Mouse (Mus musculus): Measurements from ENCODE around the gene Spi1. TPM values are rescaled to one million over a fixed set of nuclear protein-coding genes. Genes with fewer than 3 reads are reported as not detected.

The Spi1 gene
- polyA plus RNA-seq, 1 experiment from 2014 or later, result 3.1 TPM

DNA sequence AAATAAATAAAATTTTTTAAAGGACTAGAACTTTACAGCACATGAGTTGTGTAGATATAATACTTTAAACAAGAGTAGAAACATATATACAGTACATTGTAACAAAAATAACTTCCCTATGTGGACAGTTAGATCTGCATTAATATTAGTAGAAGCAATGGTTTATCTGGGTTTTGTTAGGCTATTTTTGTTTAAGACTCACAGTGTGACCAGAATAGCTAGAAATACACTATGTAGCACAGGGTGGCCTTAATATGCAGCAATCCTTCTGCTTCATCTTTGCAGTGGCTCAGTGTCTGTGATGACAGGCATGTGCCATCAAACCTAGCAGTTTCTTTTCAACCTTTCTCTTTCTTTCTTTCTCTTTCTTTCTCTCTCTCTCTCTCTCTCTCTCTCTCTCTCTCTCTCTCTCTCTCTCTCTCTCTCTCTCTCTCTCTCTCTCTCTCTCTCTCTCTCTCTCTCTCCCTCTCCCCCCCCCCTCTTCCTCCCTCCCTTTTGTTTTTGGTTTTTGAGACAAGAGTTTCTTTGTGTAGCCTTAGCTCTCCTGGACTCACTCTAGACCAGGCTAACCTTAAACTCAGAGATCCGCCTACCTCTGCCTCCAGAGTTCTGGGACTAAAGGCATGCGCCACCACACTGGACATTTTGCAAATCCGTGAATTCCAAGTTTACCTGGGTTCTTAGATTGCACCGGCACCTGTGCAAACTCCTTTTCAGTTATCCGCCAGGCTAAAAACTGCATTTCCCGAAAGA, 28.8 kb upstream of the Spi1 start:
- H3K9me3 ChIP-seq (replicated peaks), result no peaks in the 10 kb centered on the region
- peak overlapping the region; percentile 81 for H3K4me3 ChIP-seq
- no peaks in the 10 kb centered on the region for H3K27me3 ChIP-seq (replicated peaks)
- WGBS, result 0% methylated on average over 6 of the region's 6 CpGs
- H3K36me3 ChIP-seq, result peaks cover 43% of the 10 kb centered on the region
- no peak overlapping the region for H3K27ac ChIP-seq (ENCODE audit: poor library complexity, severe bottlenecking)
- H3K9ac ChIP-seq, result peak overlapping the region; percentile 68
- peaks cover 14% of the 10 kb centered on the region for H3K4me1 ChIP-seq (replicated peaks)
- ATAC-seq (ENCODE audit: insufficient number of reproducible peaks, low FRiP score), result peak; percentile 42; the same call in 1 of the 2 replicates
- H3K4me2 ChIP-seq, result peak overlapping the region; percentile 93

DNA sequence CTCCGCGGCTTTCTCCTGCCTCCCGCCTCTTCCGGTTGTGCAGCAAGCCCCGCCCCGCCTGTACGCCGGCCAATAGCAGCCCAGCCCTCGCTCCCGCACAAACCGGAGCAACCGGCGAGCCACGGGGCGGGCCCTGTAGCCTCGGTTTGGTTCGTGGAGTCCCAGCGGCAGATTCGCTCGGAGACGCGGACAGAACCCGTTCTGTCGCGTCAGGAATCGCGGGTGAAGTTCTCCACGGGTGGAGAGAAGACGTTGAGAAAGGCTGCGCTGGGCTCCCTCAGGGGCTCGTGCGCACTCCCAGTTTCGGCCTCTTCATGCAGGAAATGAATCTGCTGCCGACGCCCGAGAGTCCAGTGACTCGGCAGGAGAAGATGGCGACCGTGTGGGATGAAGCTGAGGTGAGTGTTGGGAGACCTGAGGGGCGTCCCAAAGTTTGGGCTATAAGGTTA, 28.2 kb upstream of the Spi1 start, which contains the start of gene Psmc3:
Psmc3 (plus strand) TSS at position 76 of the 449 bp plus-strand sequence.
- Histone ChIP-seq H3K27me3 (replicated peaks) (no peaks in the 10 kb centered on the region), H3K9me3 (replicated peaks) (no peaks in the 10 kb centered on the region), H3K4me3 (peak within 1 kb of the TSS; percentile 81), H3K36me3 (peaks cover 49% of the 10 kb centered on the region), H3K27ac (ENCODE audit: poor library complexity, severe bottlenecking) (peak within 1 kb of the TSS; percentile 70), H3K9ac (peak within 1 kb of the TSS; percentile 86), H3K4me1 (replicated peaks) (peaks cover 14% of the 10 kb centered on the region), H3K4me2 (peak within 1 kb of the TSS; percentile 93)
- under 1% methylated on average over 40 of the region's 40 CpGs for WGBS
- peak; percentile 98 for ATAC-seq (ENCODE audit: insufficient number of reproducible peaks, low FRiP score)

DNA sequence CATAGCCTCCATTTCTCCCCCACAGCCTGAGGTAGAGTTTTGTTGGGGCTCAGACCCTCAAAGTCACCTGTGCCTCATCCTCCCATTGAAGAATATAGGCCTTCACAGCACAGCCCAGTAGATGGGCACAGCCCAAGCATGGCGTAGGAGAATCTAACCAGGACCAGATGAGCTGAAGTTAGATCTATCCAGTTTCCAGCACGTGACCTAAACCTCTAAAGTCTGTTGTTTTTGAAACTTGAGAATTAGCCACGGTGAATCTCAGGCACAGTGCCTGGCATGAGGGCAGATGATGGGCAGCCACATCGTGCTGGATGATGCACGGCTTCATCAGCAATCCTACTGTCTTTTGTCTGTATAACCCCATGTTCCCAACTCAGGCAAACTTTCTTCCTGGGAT, 23.8 kb upstream of the Spi1 start:
- peaks cover 76% of the 10 kb centered on the region for H3K36me3 ChIP-seq

GRCm38 (mm10) chr2:91059376-91059775, 22.8 kb upstream of the Spi1 start:
- Histone ChIP-seq H3K4me3 (no peak overlapping the region), H3K27ac (ENCODE audit: poor library complexity, severe bottlenecking) (no peak overlapping the region), H3K9me3 (replicated peaks) (no peaks in the 10 kb centered on the region), H3K4me2 (no peak overlapping the region), H3K4me1 (replicated peaks) (peaks cover 38% of the 10 kb centered on the region), H3K27me3 (replicated peaks) (no peaks in the 10 kb centered on the region), H3K9ac (no peak overlapping the region), H3K36me3 (peaks cover 85% of the 10 kb centered on the region)
- 96% methylated on average over 2 of the region's 2 CpGs for WGBS
- no peak for ATAC-seq (ENCODE audit: insufficient number of reproducible peaks, low FRiP score)

More for the DNA sequence above, 23.8 kb upstream of the Spi1 start:
- H3K4me3 ChIP-seq, result no peak overlapping the region
- H3K4me1 ChIP-seq (replicated peaks), result peaks cover 38% of the 10 kb centered on the region
- no peak for ATAC-seq (ENCODE audit: insufficient number of reproducible peaks, low FRiP score)
- 93% methylated on average over 5 of the region's 5 CpGs for WGBS
- no peak overlapping the region for H3K9ac ChIP-seq
- no peak overlapping the region for H3K4me2 ChIP-seq
- H3K27me3 ChIP-seq (replicated peaks), result no peaks in the 10 kb centered on the region
- no peak overlapping the region for H3K27ac ChIP-seq (ENCODE audit: poor library complexity, severe bottlenecking)
- H3K9me3 ChIP-seq (replicated peaks), result no peaks in the 10 kb centered on the region

DNA sequence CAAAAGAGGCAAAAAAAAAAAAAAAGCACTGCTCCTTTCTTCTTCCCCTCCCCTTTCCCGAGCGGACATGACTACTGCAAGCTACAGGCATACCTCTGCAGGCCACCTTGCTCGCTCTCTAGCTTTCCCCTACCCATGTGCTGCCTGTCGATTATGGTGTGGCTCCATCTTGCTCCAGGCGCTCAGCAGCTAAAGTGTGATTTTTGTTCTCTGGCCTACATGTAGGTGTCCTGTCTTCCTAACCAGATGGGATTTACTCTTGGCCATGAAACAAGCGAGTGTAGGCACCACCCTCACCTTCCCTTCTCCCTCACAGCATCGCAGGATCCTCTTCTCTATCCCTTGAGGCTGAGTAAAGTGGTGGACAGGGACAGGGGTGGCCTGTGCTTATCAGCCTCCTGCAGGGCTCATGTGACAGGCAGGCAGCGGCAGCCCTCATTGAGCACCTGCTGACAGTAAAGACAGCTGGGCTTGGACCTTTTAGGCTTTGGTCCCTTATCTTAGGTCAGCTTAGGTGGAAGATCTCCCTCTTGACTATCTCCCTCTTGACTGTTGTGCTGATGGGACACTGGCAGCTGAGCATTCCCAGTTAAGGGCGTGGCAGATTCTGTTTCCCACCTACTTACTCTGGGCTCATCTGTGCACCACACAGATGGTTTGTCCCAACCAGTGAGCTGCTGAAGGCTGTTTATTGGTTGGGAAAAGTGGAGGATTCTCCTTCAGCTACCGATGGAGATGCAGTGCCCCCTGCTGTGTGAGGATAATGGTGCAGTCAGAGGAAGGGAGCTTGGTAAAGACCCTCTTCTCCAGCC, 21.4 kb upstream of the Spi1 start:
- Histone ChIP-seq H3K27me3 (replicated peaks) (no peaks in the 10 kb centered on the region), H3K36me3 (peaks cover 91% of the 10 kb centered on the region), H3K9ac (no peak overlapping the region)

GRCm38 (mm10) chr2:91061849-91062481, 20.2 kb upstream of the Spi1 start:
- Histone ChIP-seq H3K4me1 (replicated peaks) (peaks cover 30% of the 10 kb centered on the region), H3K9me3 (replicated peaks) (no peaks in the 10 kb centered on the region), H3K4me2 (0 out of 2 replicates have a peak overlapping the region, but pooled peaks have one; percentile 14), H3K36me3 (peaks cover 85% of the 10 kb centered on the region), H3K27ac (ENCODE audit: poor library complexity, severe bottlenecking) (peak overlapping the region; percentile 81), H3K9ac (0 out of 2 replicates have a peak overlapping the region, but pooled peaks have one; percentile 29), H3K4me3 (no peak overlapping the region), H3K27me3 (replicated peaks) (no peaks in the 10 kb centered on the region)
- no peak for ATAC-seq (ENCODE audit: insufficient number of reproducible peaks, low FRiP score)
- WGBS, result 62% methylated on average over 6 of the region's 6 CpGs

More for the DNA sequence above, 21.4 kb upstream of the Spi1 start:
- 47% methylated on average over 10 of the region's 10 CpGs for WGBS
- ATAC-seq (ENCODE audit: insufficient number of reproducible peaks, low FRiP score), result peak; percentile 67
- no peak overlapping the region for H3K4me2 ChIP-seq
- H3K4me1 ChIP-seq (replicated peaks), result peaks cover 29% of the 10 kb centered on the region
- no peaks in the 10 kb centered on the region for H3K9me3 ChIP-seq (replicated peaks)
- no peak overlapping the region for H3K4me3 ChIP-seq
- peak overlapping the region; percentile 81 for H3K27ac ChIP-seq (ENCODE audit: poor library complexity, severe bottlenecking)

GRCm38 (mm10) chr2:91062779-91063606, 19.2 kb upstream of the Spi1 start:
- ATAC-seq (ENCODE audit: insufficient number of reproducible peaks, low FRiP score), result no peak
- Histone ChIP-seq H3K4me2 (no peak overlapping the region), H3K4me1 (replicated peaks) (peaks cover 30% of the 10 kb centered on the region), H3K4me3 (no peak overlapping the region), H3K9ac (peak overlapping the region; percentile 38; the same call in 1 of the 2 replicates), H3K27ac (ENCODE audit: poor library complexity, severe bottlenecking) (peak overlapping the region; percentile 81; the same call in 1 of the 2 replicates), H3K27me3 (replicated peaks) (no peaks in the 10 kb centered on the region), H3K9me3 (replicated peaks) (no peaks in the 10 kb centered on the region), H3K36me3 (peaks cover 80% of the 10 kb centered on the region)
- WGBS, result 90% methylated on average over 16 of the region's 16 CpGs

DNA sequence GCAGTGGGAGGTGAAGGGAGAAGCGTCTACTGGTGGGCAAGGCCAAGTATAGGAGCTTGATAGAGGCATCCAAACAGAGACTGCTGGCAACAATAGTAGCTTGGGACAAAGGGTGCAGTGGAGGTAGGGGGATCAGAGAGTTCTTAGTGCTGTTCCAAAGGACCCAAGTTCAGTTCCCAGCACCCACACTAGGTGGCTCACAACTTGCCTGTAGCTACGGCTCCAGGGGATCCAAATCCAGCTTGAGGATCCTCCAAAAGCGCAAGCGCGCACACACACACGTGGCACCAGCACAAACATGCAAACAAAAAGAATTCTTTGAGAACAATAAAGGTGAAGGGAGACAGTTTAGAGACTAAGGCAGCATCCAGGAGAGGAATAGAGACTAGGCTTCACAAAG, 18.0 kb upstream of the Spi1 start:
- ATAC-seq (ENCODE audit: insufficient number of reproducible peaks, low FRiP score), result no peak
- Histone ChIP-seq H3K27ac (ENCODE audit: poor library complexity, severe bottlenecking) (no peak overlapping the region), H3K4me3 (no peak overlapping the region), H3K9ac (no peak overlapping the region), H3K9me3 (replicated peaks) (no peaks in the 10 kb centered on the region), H3K36me3 (peaks cover 69% of the 10 kb centered on the region), H3K27me3 (replicated peaks) (no peaks in the 10 kb centered on the region), H3K4me2 (no peak overlapping the region), H3K4me1 (replicated peaks) (peaks cover 42% of the 10 kb centered on the region)
- WGBS, result 92% methylated on average over 6 of the region's 6 CpGs

- no peak overlapping the region for H3K27ac ChIP-seq (ENCODE audit: poor library complexity, severe bottlenecking)
- H3K27me3 ChIP-seq (replicated peaks), result no peaks in the 10 kb centered on the region
- no peak for ATAC-seq (ENCODE audit: insufficient number of reproducible peaks, low FRiP score)
- H3K4me1 ChIP-seq (replicated peaks), result peaks cover 43% of the 10 kb centered on the region
- H3K4me2 ChIP-seq, result no peak overlapping the region
- H3K4me3 ChIP-seq, result no peak overlapping the region
- peaks cover 60% of the 10 kb centered on the region for H3K36me3 ChIP-seq
- no peaks in the 10 kb centered on the region for H3K9me3 ChIP-seq (replicated peaks)
- WGBS, result 48% methylated on average over 3 of the region's 3 CpGs
- H3K9ac ChIP-seq, result no peak overlapping the region
Measured at GRCm38 (mm10) chr2:91065544-91065943, 16.6 kb upstream of the Spi1 start.

GRCm38 (mm10) chr2:91066455-91066854, 15.7 kb upstream of the Spi1 start:
- ATAC-seq (ENCODE audit: insufficient number of reproducible peaks, low FRiP score), result no peak
- peaks cover 53% of the 10 kb centered on the region for H3K36me3 ChIP-seq
- H3K27ac ChIP-seq (ENCODE audit: poor library complexity, severe bottlenecking), result no peak overlapping the region

More at GRCm38 (mm10) chr2:91066455-91066854, 15.7 kb upstream of the Spi1 start:
- Histone ChIP-seq H3K4me1 (replicated peaks) (peaks cover 40% of the 10 kb centered on the region), H3K9ac (no peak overlapping the region), H3K4me3 (no peak overlapping the region), H3K9me3 (replicated peaks) (no peaks in the 10 kb centered on the region), H3K4me2 (no peak overlapping the region), H3K27me3 (replicated peaks) (no peaks in the 10 kb centered on the region)
- 80% methylated on average over 3 of the region's 3 CpGs for WGBS

Data from heart, embryonic 12.5 days (tissue).